Mouse (Mus musculus) thymus, postnatal 4 days (tissue): ENCODE data around the gene Irgm1.
"Not testable (repeated sequence)": the region's sequence is repeated elsewhere in the genome, so short reads cannot be mapped to it uniquely, and the experiment has no call there.

Experiments used
- DNase-seq: peaks from one replicate; pipeline ENCODE4 v3.0.0; 2021

Gene Irgm1

DNA sequence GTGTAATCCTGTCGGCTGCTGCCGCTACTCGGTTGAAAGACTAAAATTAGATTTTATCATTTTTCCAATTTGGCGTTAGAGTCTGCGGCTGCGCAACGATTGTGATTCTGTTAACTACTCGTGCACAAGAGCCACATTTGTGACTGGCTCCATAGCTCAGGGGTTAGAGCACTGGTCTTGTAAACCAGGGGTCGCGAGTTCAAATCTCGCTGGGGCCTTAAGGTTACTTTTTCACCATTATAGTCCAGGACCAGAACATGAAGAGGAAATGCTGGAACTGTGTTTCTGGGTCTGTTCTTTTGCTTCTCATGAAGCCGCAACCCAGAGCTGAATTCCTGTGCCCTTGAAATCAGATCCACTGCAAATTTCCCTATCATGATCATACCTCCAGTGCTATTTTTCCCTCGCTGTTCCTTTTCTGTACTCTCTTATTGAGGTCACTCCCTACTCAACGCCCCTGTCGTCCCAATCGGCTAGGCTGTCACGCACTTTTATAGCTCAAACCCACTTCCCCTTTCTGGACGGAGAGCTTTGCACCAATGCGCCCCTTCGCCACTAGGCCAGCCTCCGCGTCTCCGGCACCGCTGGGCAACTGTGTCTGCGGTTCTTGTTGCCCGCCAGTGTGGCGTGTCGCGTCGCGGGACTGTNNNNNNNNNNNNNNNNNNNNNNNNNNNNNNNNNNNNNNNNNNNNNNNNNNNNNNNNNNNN lies 17.9 kb downstream of the Irgm1 start:
- peak; percentile 89 for DNase-seq

DNA sequence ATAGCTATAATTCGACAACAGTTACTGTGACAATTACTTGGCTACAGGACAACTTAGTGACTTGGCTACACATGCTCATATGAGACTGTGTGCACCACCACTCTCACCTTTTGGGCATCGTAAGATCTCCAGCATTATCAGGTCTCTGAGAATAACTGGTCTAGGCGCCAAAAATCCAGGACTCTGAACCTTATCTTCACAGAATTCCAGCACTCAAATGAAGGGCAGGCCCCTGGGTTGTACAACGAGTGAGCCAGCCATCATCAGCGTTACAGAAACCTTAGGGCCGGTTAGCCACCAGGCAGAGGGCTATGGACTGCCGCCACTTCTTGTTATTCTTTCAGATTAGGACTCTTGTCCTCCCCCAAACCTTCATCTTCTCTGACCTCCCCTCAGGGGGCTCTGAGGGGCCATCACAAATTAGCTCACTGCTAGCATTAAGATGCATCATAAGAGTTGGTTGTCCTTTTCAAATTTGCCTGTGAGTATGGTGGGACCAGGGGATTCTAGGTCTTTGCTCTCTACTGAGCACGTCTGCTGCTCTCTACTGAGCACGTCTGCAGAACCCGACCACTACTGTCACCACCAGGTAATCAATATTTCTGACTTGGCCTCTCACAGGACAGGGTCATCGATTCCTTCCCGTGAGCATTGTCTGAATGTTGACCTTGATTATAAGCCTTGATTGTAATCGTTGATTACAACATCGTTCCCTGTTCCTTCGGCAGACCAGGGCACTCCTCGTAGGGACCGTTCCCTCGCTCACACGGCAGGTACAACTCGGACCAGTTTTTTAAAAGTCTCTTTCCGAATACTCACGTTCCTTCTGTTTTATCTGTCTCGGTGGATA lies 18.6 kb downstream of the Irgm1 start:
- DNase-seq, result no peak

DNA sequence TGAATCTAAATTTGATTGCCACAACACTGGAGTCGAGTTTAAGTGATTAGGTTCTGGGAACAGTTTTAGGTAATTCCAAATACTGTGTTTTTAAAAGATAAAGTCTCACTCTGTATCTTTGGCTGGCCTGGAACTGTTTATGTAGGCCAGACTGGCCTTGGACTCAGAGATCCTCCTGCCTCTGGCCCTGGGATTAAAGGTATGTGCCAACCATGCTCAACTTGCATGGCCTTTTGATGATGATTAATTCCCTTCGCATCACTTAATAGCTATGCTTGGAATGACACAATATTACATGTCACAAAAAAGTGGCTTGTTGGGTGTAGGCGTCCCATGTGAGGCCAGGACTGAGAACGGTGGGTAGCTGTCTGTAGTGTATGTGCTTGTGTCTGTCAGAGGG lies 19.3 kb downstream of the Irgm1 start:
- DNase-seq, result no peak

DNA sequence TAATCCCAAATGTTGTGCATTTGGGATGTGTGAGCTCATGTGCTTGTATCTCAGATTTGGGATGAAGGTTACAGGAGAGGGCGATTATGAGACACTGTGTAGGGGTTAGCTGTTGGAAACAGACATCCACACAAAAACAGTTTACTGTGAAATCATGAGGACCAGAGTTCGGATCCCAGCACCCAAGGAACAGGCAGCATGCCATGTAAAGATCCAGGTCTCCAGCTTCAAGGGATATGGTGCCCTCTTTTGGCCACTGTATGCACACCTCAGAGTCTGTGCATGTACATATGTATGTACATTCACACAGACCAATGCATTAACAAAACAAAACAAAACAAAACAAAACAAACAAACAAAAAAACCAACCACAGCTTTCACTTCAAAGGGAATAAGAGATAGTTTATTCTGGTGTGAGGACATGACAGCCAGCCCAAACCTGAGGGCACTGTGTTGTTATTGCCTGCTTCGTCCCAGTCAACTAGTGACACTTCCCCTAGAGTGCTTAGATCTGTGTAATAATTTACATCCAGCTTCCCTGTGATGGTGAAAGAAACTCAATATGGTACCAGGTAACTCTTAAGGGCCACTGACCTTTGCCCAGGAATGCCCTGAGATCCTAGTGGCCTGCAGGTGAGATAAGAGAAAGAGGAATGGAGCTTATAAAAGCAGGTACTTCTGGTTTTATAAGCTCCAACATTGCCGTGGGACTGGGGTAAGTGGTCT lies 20.1 kb downstream of the Irgm1 start:
- DNase-seq, result no peak

DNA sequence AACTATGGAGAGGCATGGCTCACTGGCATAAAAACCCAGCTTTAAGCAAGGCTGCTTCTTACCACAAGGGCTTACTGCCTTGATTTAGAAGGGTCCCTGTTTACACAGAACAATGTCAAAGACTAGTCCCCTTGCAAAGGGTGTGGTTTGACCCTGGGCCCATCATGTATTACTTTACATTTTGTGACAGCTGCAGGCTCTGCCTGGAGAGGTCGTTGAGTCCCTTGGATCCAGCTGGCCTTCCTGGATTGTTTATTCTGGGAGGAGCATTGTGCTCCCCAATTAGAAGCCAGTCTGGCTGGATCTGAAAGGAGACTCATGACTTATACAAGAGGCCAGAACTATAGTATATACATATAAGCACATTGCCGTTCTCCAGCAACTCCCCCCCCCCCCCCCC lies 21.2 kb downstream of the Irgm1 start:
- DNase-seq, result no peak

DNA sequence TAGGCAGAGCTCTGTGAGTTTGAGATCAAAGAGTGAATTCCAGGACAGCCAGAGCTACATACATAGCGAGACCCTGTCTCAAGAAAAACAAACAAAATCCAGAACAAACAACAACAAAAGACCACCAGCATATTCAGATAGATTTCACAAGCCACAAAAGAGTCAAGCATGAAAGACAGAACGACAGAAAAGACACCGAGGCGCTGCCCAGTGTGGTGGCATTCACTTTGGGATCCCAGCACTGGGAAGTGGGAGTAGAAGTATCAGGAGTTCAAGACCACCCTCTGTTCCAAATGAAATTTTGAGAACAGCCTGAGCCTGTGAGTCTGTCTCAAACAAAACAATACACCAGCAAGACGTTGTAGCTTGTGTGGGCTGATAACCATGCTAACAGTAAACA lies 24.6 kb downstream of the Irgm1 start:
- DNase-seq, result no peak

DNA sequence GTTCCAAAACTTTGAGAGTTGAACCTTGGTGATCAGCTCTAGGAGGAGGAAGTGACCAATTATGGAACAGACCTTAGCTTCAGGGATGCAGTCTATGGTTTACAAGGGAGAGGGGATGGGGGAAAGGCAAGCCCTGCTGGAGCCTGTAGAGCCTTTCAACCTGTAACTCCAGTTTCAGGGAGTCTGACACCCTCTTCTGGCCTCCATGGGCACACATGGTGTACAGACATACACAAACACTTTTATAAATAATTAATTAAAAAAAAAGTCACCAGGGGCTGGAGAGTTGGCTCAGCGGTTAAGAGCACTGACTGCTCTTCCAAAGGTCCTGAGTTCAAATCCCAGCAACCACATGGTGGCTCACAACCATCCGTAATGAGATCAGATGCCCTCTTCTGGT lies 25.1 kb downstream of the Irgm1 start:
- DNase-seq, result not testable (repeated sequence)

DNA sequence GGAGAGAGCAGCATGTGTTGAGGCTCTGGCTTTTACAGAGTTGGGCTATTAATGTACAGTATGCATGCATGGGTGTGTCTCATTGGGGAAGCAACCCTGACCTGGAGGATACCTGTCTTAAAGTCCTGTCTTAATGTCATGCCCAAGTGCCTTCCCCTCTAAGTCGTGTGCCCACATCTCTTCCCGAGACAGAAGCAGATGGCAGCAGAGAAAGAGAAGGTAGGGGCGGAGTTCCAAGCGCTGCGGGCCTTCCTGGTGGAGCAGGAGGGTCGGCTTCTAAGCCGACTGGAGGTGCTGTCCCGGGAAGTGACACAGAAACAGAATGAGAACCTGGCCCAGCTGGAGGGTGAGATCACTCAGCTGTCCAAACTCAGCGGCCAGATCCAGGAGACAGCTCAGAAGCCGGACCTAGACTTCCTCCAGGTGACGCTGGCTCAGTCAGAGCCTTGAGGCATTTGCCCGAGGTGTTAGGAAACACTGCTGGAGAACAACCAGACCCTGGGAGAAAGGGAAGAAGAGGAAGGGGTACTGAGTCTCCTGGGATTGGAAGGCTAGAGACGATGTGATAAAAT lies 26.2 kb downstream of the Irgm1 start:
- no peak for DNase-seq

DNA sequence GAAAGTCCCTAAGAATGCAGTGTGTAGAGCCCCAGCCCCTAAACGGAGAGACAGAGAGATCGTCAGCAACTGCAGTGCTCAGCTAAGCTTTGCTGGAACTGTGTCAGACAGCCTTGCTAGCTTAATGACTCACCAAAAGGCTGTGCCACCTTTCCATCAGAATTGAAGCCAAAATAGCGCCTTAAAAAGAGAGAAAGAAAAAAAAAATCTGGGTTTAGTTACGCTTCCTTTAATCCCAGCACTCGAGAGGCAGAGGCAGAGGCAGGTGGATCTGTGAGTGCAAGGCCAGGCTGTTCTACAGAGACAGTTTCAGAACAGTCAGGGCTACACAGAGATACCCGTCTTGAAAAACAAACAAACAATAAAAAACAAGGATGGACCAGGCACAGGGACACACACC lies 27.2 kb downstream of the Irgm1 start:
- no peak for DNase-seq

DNA sequence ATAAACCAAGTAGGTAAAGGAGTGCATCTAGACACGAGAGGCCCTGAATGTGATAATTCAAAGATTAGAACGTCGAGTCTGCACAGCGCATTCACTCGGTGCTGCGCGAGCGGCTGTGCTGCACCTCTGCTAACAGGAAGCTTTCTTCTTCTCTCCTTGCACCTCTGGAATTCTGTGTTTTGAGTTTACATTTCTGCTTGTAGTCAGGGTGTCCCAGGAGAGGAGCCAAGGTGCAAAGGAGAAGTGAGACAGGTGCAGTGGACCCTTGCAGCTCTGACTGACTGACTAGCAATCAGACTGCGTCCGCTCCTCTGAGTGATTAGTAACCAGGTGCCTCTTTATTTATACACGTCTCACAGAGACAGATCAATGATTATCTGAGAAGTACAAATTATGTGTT lies 28.3 kb downstream of the Irgm1 start:
- no peak for DNase-seq

DNA sequence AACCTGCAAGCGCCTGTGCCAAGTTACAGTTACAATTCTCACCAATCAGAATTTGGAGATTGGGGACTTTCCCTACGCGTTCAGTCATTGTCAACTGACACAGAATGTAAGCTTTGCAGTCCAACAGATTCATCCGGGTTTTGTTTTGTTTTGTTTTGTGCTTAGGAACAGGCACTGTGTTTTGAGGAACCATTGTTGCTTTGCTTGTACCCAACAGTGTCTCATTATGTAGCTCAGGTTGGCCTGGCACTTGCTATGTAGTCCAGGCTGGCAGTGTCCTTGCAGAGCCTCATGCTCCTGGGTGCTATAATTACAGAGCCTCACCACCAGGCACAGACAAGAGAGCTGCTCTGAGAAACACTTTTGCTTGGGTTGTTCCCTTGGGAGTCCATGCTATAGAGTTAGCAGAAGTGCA lies 29.1 kb downstream of the Irgm1 start:
- no peak for DNase-seq

DNA sequence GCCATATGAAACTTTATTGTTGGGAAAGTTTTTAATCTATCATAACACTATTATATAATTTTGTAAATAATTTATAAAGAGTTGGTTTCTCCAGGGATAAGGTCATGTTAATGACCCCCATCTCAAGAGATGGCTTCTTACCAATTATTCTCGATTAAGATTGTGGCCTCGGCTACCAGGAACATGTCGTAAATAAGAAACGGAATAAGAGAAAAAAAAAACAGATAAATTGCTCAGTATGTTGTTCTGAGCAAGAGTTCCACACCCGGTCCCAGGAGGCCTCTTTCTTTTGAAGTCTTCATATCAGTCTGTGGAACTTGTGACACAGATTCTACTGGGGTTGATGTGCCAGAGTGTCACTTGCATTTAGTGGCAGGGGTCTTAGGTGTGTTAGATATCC lies 30.3 kb downstream of the Irgm1 start:
- DNase-seq, result no peak

DNA sequence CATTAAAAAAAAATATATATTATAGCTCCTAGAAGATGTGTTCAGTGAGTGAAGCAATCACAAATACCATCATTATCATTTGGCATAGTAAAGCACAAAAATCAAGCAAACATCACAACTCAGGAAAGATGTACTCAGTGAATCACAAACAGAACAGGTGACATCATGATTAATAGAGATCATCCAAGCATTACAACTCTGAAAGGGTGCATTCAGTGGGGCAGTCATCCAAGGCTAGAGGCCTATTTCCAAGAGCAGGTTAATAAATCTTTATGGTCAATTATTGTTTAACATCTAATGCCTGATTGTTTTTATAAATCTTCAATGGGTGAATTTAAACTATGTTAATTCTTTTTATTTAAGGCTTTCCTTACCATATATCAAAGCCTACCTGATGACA lies 30.7 kb downstream of the Irgm1 start:
- DNase-seq, result no peak

DNA sequence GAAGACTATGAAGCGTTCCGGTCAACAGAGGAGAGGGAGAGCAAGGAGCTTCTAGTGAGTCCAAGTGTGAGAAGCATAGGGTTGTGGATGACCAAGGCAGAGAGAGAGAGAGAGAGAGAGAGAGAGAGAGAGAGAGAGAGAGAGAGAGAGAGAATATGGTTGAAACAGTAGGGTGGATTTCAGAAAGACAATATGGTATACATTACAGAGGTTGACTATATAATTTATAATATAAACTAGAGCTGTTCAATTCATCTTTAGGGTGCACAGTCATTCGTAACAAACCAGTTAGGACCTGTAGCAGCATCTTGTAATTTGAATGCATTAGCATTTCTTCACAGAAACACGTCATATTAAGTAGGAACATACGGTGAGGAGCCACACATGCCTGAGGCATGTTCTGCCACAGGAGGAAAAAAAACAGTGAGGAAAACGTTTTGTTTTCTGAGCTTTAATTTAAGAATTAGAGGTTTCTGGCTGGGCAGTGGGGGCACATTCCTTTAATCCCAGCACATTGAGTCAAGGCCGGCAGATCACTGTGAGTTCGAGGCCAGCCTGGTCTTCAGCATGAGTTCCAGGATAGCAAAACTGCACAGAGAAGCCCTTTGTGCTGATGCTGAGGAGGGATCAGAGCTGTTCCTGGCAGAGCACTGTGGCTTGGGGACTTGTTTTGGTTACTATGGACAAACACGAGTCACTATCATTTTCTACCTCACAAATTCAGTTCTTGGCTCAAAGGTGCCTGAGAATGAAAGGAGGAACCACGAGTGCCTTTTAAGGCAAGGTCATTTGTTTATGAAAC lies 32.4 kb downstream of the Irgm1 start:
- DNase-seq, result no peak

DNA sequence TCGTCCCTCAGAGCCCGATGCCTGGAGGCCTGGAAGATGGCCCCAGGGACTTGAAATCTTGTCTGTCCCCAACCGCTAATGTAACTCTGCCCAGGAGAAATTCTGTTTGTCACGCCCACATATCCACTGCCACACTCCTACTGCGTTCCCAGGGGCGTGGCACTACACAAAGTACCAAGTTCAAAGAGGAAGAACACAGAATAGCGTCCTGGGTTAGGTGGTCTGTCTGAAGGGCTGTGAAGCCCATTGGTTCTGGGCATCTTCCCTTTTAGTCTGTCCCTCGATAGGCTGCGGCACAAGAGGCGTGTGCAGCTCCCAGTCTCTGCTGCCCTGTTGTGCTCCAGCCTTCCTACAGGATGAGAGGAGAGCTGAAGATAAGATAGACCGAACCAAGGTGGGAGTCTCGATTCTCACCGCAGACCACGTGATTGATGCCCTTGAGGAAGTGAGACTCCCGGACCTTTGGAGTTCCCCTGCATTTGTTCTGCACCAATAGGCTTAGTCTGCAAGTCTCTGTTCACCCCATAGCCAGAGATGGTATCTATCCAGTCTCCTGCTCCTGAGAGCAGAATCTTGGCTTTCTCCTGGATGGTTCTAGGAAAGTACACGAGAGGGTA lies 33.2 kb downstream of the Irgm1 start:
- DNase-seq, result no peak

DNA sequence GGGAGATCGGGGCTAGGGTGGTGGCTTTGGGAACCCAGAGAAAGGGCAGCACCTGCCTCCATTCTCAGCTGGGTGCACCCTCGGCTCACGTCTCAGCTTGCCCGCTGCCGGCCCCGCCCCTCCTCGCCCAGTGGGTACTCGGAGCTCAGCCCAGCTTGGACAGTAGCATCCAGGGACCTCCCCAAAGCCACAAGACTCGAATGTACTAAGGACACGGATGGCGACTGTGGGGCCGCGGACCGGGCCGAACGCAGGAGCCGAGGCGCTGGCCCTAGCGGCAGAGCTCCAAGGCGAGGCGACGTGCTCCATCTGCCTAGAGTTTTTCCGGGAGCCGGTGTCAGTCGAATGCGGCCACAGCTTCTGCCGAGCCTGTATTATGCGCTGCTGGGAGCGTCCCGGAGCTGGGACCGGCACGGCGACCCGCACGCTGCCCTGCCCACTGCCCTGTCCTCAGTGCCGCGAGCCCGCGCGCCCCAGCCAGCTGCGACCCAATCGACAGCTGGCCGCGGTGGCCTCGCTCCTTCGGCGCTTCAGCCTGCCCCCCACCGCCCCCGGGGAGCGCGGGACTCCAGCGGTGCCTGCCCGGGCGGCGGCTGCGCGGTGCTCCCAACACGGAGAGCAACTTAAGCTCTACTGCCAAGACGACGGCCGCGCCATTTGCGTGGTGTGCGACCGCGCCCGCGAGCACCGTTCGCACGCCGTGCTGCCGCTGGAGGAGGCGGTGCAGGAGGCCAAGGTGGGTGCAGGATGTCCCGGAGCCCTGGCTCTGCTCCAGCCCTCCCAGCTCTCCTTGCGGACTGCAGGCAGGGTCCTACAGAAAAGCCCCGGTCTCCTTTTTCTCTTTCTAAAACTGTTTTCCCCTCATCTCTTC lies 33.9 kb downstream of the Irgm1 start:
- peak; percentile 75 for DNase-seq

DNA sequence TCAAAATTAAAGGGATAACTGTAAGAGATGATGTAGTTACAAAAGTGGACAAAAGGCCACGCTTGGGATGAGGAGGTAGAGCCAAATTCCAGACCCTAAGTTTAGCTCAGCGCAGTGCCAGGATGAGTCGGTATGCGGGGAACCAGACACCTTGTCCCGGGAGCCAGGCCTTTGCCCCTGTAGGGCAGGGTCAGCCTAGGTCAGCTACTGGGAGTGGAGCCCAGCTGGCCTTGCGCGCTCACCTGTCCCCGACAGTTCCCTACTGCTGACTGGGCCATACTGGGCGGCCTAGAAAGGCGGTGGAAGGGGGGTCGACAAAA lies 34.5 kb downstream of the Irgm1 start:
- no peak for DNase-seq

DNA sequence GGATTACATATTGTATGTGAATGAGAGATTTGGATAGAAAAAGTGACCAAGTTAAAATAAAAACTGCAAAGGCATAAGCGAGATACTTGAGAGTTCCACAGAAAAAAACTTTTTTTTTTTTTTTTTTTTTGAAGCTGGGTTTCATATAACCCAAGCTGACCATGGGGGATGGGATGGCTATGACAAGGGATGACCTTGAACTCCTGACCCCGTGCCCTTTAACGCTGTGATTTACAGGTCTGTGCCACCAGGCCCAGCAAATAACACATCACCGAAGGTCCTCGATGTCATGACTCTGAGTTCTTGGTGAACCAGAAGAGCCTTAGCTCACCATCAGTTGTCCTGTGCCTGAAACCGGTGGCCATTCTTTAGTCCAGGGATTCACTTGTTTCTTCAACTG lies 35.6 kb downstream of the Irgm1 start:
- DNase-seq, result no peak

DNA sequence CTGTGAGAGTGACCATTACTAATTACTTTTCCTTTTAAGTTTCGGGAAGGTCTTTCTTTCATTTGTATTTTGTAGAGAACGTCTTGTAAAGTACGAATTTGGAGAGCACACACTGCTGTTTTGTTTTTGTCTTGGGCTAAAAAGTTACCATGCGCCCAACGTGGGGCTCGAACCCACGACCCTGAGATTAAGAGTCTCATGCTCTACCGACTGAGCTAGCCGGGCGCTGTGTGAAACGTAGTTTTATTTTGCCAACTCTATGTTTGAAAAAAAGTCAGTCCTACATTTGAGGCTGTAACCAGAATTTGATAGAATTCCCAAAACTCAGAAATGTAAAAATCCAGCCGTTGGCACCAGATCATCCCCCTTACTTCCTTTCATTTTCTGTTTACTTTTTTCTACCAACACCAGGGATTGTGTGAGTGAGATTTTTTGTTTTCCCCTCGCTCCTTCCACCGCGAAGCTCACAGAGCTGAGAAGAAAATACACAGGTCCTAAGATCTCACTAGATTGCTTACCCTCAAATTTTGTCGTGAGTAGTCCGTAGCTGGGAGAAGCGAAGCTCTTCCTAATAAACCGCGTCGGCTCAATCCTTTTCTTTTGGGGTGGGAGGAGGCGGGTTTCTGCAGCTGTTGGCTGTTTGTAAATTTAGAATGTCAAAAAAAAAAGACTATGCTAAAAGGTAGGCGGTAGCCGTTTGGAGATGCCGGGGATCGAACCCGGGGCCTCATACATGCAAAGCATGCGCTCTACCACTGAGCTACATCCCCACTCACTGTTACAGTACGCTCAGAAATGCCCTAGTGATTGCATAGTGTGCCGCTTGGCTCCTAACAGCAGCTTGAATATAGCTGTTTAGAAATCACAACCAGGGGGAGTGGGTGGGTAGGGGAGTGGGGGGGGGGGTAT lies 37.5 kb downstream of the Irgm1 start:
- DNase-seq, result peak; percentile 96

DNA sequence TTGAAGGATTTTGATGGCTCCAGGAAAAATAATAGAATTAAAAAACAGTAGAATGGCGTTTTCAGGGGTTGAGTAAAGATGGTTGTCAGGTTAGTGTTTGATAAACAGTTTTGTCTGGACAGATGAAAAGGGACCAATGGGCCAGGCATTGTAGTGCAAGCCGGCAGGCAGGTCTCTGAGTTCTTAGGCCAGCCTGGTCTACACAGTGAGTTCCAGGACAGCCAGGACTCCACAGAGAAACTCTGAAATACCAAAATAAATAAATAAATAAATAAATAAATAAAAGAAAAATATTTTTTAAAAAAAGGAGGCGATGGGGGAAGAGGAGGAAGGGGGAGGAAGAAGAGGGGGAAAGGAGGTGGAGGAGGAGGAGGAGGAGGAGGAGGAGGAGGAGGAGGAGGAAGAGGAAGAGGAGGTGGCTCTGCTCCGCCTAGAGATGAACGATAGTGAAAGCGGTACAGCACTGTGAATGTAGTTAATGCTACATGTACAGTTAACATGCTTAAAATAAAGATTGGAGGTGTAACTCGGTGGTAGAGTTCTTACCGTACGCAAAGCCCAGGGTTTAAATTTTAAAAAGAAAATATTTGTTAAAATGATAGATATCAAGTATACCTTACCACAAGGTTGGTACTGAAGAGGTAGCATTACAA lies 38.3 kb downstream of the Irgm1 start:
- DNase-seq, result no peak
